Mouse (Mus musculus) cortical plate, adult 2 months (tissue): ENCODE results near the gene Atf3.

Experiments used
- CTCF ChIP-seq: fragments of 200-500 bp; IDR thresholded peaks from 2 replicates; pipeline ENCODE4 v1.5.1; 2011; ENCODE audit warnings: mild to moderate bottlenecking, control low read depth, low read length; ENCODE audit not compliant: insufficient read depth; ENCODE audit errors: extremely low read depth
- POLR2A ChIP-seq: fragments of 200-500 bp; IDR thresholded peaks from 2 replicates; pipeline ENCODE4 v1.6.1; 2011; ENCODE audit warnings: mild to moderate bottlenecking, low read length, control low read depth; ENCODE audit not compliant: insufficient read depth; ENCODE audit errors: extremely low read depth

GRCm38 (mm10) chr1:191222031-191222430, 4.2 kb upstream of the Atf3 start:
- no peak for TF ChIP-seq POLR2A
- TF ChIP-seq CTCF: no peak
